Mouse (Mus musculus) heart, postnatal 0 days (tissue): Measurements from ENCODE around the gene Nup107.
"Not testable (repeated sequence)": the region's sequence is repeated elsewhere in the genome, so short reads cannot be mapped to it uniquely, and the experiment has no call there.

ENCODE experiments used
- CTCF ChIP-seq: IDR thresholded peaks from 2 replicates; pipeline ENCODE4 v1.5.1; 2016; ENCODE audit warnings: antibody characterized with exemption, control low read depth, low read depth
- EP300 ChIP-seq: IDR thresholded peaks from 2 replicates; pipeline ENCODE4 v1.6.1; 2016; ENCODE audit warnings: antibody characterized with exemption, low read depth

DNA sequence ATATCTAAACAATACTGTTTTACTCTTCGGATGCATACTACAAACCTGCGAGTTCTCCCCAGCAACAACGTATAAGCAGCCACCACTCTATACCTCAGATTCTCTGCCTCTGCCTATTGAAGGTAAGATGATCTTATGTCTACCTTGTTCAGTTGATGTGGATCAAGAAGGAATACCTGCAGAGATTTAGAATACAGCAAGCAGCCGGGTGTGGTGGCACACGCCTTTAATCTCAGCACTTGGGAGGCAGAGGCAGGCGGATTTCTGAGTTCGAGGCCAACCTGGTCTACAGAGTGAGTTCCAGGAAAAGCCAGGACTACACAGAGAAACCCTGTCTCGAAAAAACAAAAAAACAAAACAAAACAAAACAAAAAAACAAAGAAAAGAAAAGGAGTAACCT lies 55.0 kb downstream of the Nup107 start:
- TF ChIP-seq CTCF, EP300: not testable (repeated sequence)
